Mouse (Mus musculus) neural tube, embryonic 12.5 days (tissue): ENCODE results near the gene Slc39a11. TPM values are rescaled to one million over a fixed set of nuclear protein-coding genes. Genes with fewer than 3 reads are reported as not detected.

Experiments used
- ATAC-seq: fragments of 200-750 bp; cut with Nextera tagmentation; 2 replicates; pipeline ENCODE4 v1.8.0; 2017; ENCODE audit warnings: low read depth, mild to moderate bottlenecking, moderate TSS enrichment, moderate library complexity; ENCODE audit not compliant: low FRiP score
- H3K27ac ChIP-seq: fragments of 300-500 bp; sonication (generic); 2 replicates; pipeline ENCODE4 v1.5.1; 2016
- H3K27me3 ChIP-seq: fragments of 300-500 bp; sonication (generic); replicated peaks from 2 replicates; pipeline ENCODE4 v1.6.1; 2016; ENCODE audit warnings: mild to moderate bottlenecking
- H3K36me3 ChIP-seq: fragments of 300-500 bp; sonication (generic); 2 replicates; pipeline ENCODE4 v1.6.1; 2016; ENCODE audit warnings: mild to moderate bottlenecking
- H3K4me1 ChIP-seq: fragments of 300-500 bp; sonication (generic); 2 replicates; pipeline ENCODE4 v1.6.1; 2016
- H3K4me2 ChIP-seq: fragments of 300-500 bp; sonication (generic); replicated peaks from 2 replicates; pipeline ENCODE4 v1.6.1; 2016; ENCODE audit warnings: mild to moderate bottlenecking
- H3K4me3 ChIP-seq: fragments of 300-500 bp; sonication (generic); 2 replicates; pipeline ENCODE4 v1.5.1; 2016
- H3K9ac ChIP-seq: fragments of 300-500 bp; sonication (generic); 2 replicates; pipeline ENCODE4 v1.6.1; 2016; ENCODE audit warnings: mild to moderate bottlenecking
- H3K9me3 ChIP-seq: fragments of 300-500 bp; sonication (generic); 2 replicates; pipeline ENCODE4 v1.6.1; 2016; ENCODE audit warnings: mild to moderate bottlenecking
- WGBS: fragments of 180-500 bp; shearing (Covaris S2); methylation state at CpG from one replicate; pipeline ENCODE4 v1.1.7; 2016; 5-methylcytosine and 5-hydroxymethylcytosine counted together
- polyA plus RNA-seq: library from polyadenylated mRNA; unstranded; fragments of >200 nt; fragmentation: Nextera tagmentation; extraction: Ambion mirVana; gene quantifications from 2 replicates; pipeline ENCODE4 v1.2.1, GENCODE M21; 2016

Slc39a11 gene
- polyA plus RNA-seq, 1 experiment from 2014 or later: 26.1 TPM

DNA sequence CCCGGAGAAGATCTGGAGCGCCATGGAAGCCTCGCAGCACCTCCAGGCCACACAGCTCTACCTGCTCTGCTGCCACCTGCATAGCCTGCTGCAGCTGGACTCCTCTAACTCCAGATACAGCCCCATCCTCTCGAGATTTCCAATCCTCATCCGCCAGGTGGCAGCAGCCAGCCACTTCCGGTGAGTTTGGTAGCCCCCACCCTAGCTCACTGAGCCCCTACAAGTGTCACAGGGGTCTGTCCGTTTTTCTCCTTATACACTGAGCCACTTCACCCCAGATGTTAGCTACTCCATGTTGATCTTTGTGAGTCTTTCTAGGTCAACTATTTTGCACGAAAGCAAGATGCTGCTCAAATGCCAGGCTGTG is 2.0 kb upstream of the Slc39a11 start:
- WGBS: 48% methylated on average over 8 of the region's 8 CpGs

GRCm38 (mm10) chr11:113651206-113651906 is 1.5 kb upstream of the Slc39a11 start:
- Histone ChIP-seq H3K4me2 (peak overlapping the region; percentile 73), H3K36me3 (peaks cover 48% of the 10 kb centered on the region), H3K27me3 (no peaks in the 10 kb centered on the region), H3K9me3 (no peaks in the 10 kb centered on the region), H3K9ac (no peak overlapping the region), H3K4me1 (peaks cover 30% of the 10 kb centered on the region), H3K4me3 (no peak overlapping the region), H3K27ac (no peak overlapping the region; the same call in 1 of the 2 replicates)
- 62% methylated on average over 22 of the region's 22 CpGs for WGBS
- ATAC-seq: peak; percentile 14; the same call in 1 of the 2 replicates

More for the DNA sequence above, 2.0 kb upstream of the Slc39a11 start:
- Histone ChIP-seq H3K4me3 (no peak overlapping the region), H3K9me3 (no peaks in the 10 kb centered on the region), H3K4me1 (peaks cover 34% of the 10 kb centered on the region), H3K36me3 (peaks cover 54% of the 10 kb centered on the region), H3K9ac (no peak overlapping the region), H3K27me3 (no peaks in the 10 kb centered on the region), H3K27ac (no peak overlapping the region), H3K4me2 (peak overlapping the region; percentile 20; the same call in 1 of the 2 replicates)
- peak; percentile 25; the same call in 1 of the 2 replicates for ATAC-seq

GRCm38 (mm10) chr11:113648690-113649352 is 1.1 kb downstream of the Slc39a11 start, which contains the start of gene Cog1:
Cog1 (plus strand) TSS chr11:113649169.
- peak within 1 kb of the TSS; percentile 92 for H3K9ac ChIP-seq
- H3K4me3 ChIP-seq: peak within 1 kb of the TSS; percentile 97
- peak within 1 kb of the TSS; percentile 73 for H3K27ac ChIP-seq
- no peaks in the 10 kb centered on the region for H3K9me3 ChIP-seq
- H3K27me3 ChIP-seq: no peaks in the 10 kb centered on the region
- peak within 1 kb of the TSS; percentile 73 for H3K4me2 ChIP-seq
- peaks cover 23% of the 10 kb centered on the region for H3K36me3 ChIP-seq
- H3K4me1 ChIP-seq: peaks cover 27% of the 10 kb centered on the region
- no peak for ATAC-seq
- WGBS: 42% methylated on average over 26 of the region's 26 CpGs

- H3K9ac ChIP-seq: 0 out of 2 replicates have a peak overlapping the region, but pooled peaks have one; percentile 26
These were observed 1.7 kb downstream of the Slc39a11 start for GRCm38 (mm10) chr11:113648152-113648551.

DNA sequence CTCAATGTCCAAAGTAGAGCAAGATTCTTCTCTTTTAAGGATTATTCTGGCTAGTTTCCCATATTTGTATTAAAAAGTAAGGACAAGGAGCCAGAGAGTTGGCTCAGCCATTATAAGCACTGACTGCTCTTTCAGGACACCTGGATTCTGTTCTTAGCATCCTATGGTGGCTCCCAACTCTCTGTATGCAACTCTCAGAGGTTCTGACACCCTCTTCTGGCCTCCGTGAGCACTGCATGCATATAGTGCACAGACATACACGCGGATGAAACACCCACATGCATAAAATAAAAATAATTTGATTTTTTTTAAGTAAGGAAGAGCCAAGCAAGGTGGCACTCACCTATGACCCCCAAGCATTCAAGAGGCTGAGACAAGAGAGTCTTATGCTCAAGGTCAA is 4.7 kb downstream of the Slc39a11 start:
- Histone ChIP-seq H3K4me2 (no peak overlapping the region), H3K36me3 (no peaks in the 10 kb centered on the region), H3K4me1 (peaks cover 10% of the 10 kb centered on the region; the same call in 1 of the 2 replicates), H3K9me3 (no peaks in the 10 kb centered on the region), H3K9ac (no peak overlapping the region), H3K27me3 (no peaks in the 10 kb centered on the region), H3K4me3 (no peak overlapping the region), H3K27ac (no peak overlapping the region)
- no peak for ATAC-seq
- 82% methylated on average over 3 of the region's 3 CpGs for WGBS

More at GRCm38 (mm10) chr11:113648152-113648551, 1.7 kb downstream of the Slc39a11 start:
- peaks cover 27% of the 10 kb centered on the region for H3K4me1 ChIP-seq
- no peaks in the 10 kb centered on the region for H3K27me3 ChIP-seq
- H3K4me2 ChIP-seq: peak overlapping the region; percentile 35
- H3K4me3 ChIP-seq: peak overlapping the region; percentile 12; the same call in 1 of the 2 replicates
- no peaks in the 10 kb centered on the region for H3K9me3 ChIP-seq
- ATAC-seq: no peak
- H3K36me3 ChIP-seq: peaks cover 16% of the 10 kb centered on the region
- no peak overlapping the region for H3K27ac ChIP-seq
- 5% methylated on average over 15 of the region's 15 CpGs for WGBS

DNA sequence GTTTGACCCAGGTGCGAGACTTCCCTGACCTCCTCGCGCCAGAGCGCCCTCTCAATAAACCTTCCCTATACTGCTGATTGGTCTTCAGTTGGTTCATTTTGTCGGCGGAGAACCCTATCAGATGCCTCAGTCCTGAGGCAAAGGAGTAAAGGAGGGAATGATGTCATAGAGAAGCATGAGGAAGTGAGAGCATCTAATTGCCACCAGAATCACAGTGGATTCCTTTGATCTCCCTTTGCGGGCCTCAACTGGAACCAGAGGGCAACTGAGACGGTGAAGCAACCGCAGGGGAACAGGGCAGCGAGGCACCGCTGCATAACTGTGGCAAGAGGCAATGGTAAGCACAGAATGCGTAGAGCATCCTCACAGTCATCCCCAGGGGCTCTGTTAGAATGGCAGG is 11.2 kb downstream of the Slc39a11 start:
- 91% methylated on average over 12 of the region's 12 CpGs for WGBS

DNA sequence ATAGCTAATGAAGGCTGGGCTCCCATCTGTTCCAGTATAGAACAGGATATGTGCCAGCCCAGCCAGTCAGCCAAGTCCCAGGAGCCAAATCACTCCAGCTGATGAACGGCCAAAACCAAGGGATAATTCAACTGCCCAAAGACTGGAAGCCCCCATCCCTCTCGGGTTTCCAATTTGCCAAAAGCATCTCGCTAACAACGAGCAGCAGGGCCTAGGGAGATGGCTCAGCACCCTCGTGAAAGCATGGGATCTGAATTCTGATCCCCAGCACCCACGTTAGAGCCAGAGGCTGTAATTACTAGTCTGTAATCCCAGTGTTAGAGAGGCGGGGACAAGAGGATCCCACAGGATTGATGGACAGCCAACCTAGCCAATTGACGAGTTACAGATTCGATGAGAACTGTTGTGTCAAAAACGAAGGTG is 15.2 kb downstream of the Slc39a11 start:
- Histone ChIP-seq H3K4me1 (no peaks in the 10 kb centered on the region), H3K27ac (no peak overlapping the region), H3K4me2 (no peak overlapping the region), H3K9ac (no peak overlapping the region), H3K9me3 (no peaks in the 10 kb centered on the region), H3K27me3 (no peaks in the 10 kb centered on the region), H3K36me3 (no peaks in the 10 kb centered on the region), H3K4me3 (no peak overlapping the region)
- no peak for ATAC-seq
- 65% methylated on average over 10 of the region's 10 CpGs for WGBS

More for the DNA sequence above, 11.2 kb downstream of the Slc39a11 start:
- Histone ChIP-seq H3K4me3 (no peak overlapping the region), H3K4me2 (no peak overlapping the region), H3K9me3 (no peaks in the 10 kb centered on the region), H3K4me1 (no peaks in the 10 kb centered on the region), H3K9ac (no peak overlapping the region), H3K27ac (no peak overlapping the region), H3K27me3 (no peaks in the 10 kb centered on the region), H3K36me3 (no peaks in the 10 kb centered on the region)
- ATAC-seq: no peak

DNA sequence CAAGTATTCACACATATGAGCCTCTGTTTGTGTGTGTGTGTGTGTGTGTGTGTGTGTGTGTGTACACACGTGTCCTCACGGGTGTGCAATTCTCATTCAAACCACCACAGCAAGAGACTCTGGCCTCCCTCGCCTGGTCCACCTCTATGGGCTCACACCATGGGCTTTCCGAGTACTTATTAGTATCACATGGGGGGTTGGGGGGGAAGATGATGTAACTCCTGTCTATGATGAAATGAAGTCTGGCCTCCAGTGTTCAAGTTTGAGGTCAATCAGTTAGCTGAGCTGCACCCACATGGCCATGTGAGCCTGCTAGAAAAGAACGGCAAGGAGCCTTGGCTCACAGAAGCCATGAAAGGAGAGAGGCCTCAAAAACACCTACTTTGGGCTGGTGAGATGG is 16.5 kb downstream of the Slc39a11 start:
- no peaks in the 10 kb centered on the region for H3K36me3 ChIP-seq
- WGBS: 94% methylated on average over 5 of the region's 5 CpGs
- no peak for ATAC-seq
- H3K9ac ChIP-seq: no peak overlapping the region
- no peaks in the 10 kb centered on the region for H3K27me3 ChIP-seq
- H3K9me3 ChIP-seq: no peaks in the 10 kb centered on the region
- H3K4me2 ChIP-seq: no peak overlapping the region
- H3K27ac ChIP-seq: no peak overlapping the region
- H3K4me3 ChIP-seq: no peak overlapping the region
- H3K4me1 ChIP-seq: no peaks in the 10 kb centered on the region

GRCm38 (mm10) chr11:113632303-113632702 is 17.6 kb downstream of the Slc39a11 start:
- no peaks in the 10 kb centered on the region for H3K27me3 ChIP-seq

DNA sequence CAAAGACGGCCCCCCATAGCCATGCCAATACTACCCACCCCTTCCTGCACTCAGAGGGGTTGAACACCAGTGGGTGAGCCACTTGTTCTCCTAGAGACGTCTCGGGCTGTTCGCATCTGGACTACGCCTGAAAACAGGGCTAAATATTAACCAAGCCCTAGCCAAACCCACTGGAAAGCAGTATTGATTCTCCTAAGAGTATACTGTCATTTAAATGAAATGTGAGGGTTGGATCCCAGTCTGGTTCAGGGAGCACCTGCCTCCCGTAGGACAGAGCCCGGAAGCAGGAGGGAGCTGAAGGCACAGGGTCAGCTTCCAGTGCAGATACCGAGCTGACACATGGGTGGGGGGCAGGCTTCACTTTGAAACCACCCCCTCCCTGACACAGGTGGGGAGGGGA is 18.0 kb downstream of the Slc39a11 start:
- Histone ChIP-seq H3K4me3 (no peak overlapping the region), H3K9me3 (no peaks in the 10 kb centered on the region), H3K4me2 (no peak overlapping the region), H3K36me3 (no peaks in the 10 kb centered on the region), H3K9ac (no peak overlapping the region), H3K27me3 (no peaks in the 10 kb centered on the region), H3K27ac (no peak overlapping the region), H3K4me1 (no peaks in the 10 kb centered on the region)
- no peak for ATAC-seq
- WGBS: 58% methylated on average over 8 of the region's 8 CpGs

More at GRCm38 (mm10) chr11:113632303-113632702, 17.6 kb downstream of the Slc39a11 start:
- no peak overlapping the region for H3K4me2 ChIP-seq
- H3K27ac ChIP-seq: no peak overlapping the region
- H3K36me3 ChIP-seq: no peaks in the 10 kb centered on the region
- no peaks in the 10 kb centered on the region for H3K9me3 ChIP-seq
- no peak for ATAC-seq
- H3K4me1 ChIP-seq: no peaks in the 10 kb centered on the region
- no peak overlapping the region for H3K9ac ChIP-seq
- WGBS: 80% methylated on average over 7 of the region's 7 CpGs
- no peak overlapping the region for H3K4me3 ChIP-seq

DNA sequence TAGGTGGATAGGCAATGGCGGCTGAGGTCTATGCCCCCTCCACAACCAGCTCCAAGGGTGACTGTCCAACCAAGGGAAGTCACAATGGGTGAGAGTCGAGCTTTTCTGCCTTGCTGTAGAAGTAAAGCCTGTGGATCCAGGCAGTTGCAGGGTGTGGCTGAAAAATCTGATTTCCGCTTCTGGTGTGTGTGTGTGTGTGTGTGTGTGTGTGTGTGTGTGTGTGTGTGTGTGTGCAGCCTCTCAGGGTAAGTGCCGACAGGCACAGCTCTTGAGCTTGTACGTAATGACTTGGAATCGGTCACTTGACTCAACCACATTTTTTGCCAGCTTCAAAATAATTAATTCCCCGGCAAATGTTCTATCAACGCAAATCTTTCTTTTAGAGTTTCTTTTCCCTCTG is 18.6 kb downstream of the Slc39a11 start:
- Histone ChIP-seq H3K9ac (no peak overlapping the region), H3K27me3 (no peaks in the 10 kb centered on the region), H3K4me3 (no peak overlapping the region), H3K4me1 (no peaks in the 10 kb centered on the region), H3K4me2 (no peak overlapping the region), H3K27ac (no peak overlapping the region), H3K36me3 (no peaks in the 10 kb centered on the region), H3K9me3 (no peaks in the 10 kb centered on the region)
- WGBS: 87% methylated on average over 8 of the region's 8 CpGs
- ATAC-seq: no peak

- Histone ChIP-seq H3K4me2 (no peak overlapping the region), H3K4me3 (no peak overlapping the region), H3K36me3 (no peaks in the 10 kb centered on the region), H3K4me1 (no peaks in the 10 kb centered on the region), H3K9ac (no peak overlapping the region), H3K27ac (no peak overlapping the region), H3K9me3 (no peaks in the 10 kb centered on the region), H3K27me3 (no peaks in the 10 kb centered on the region)
- 64% methylated on average over 7 of the region's 7 CpGs for WGBS
- ATAC-seq: no peak
These were observed 19.2 kb downstream of the Slc39a11 start for GRCm38 (mm10) chr11:113630642-113631041.
